Mouse (Mus musculus): ENCODE measurements at regions not wholly inside any gene's neighbourhood (a gene's known extent, or its start where the extent isn't known, plus 50 kb on each side); places are given as distances from the start of the nearest gene placed in this dataset.
"Not testable (repeated sequence)": the region's sequence is repeated elsewhere in the genome, so short reads cannot be mapped to it uniquely, and the experiment has no call there.

GRCm38 (mm10) chr13:58663316-58663715 is 52.6 kb upstream of the Slc28a3 start:
- ATAC-seq (ENCODE audit: extremely low read depth, insufficient number of reproducible peaks, low FRiP score, poor library complexity, severe bottlenecking) (no peak), DNase-seq (ENCODE audit: low spot score) (no peak)
- H3K4me3 ChIP-seq (ENCODE audit: low read depth, low read length): no peak overlapping the region
- H3K27me3 ChIP-seq (ENCODE audit: insufficient read depth, low read length): no peaks in the 10 kb centered on the region
- H3K4me1 ChIP-seq (ENCODE audit: insufficient read depth, low read depth, low read length): no peaks in the 10 kb centered on the region
- TF ChIP-seq GATA1 (IDR thresholded peaks at IDR 0.05; ENCODE audit: borderline replicate concordance, low read length) (no peak), POLR2AphosphoS5 (IDR thresholded peaks at IDR 0.05; ENCODE audit: insufficient replicate concordance, low read depth, low read length) (no peak), TAL1 (conservative IDR thresholded peaks at IDR 0.05; ENCODE audit: low read depth, low read length) (no peak), GATA2 (IDR thresholded peaks at IDR 0.05; ENCODE audit: borderline replicate concordance, low read depth, low read length) (no peak), CTCF (IDR thresholded peaks at IDR 0.05; ENCODE audit: low read depth, low read length) (no peak)
- no peaks in the 10 kb centered on the region for H3K36me3 ChIP-seq (replicated peaks)
- H3K9me3 ChIP-seq (replicated peaks): peaks cover 44% of the 10 kb centered on the region

- no peak for DNase-seq (ENCODE audit: low spot score)
- H3K4me1 ChIP-seq (ENCODE audit: insufficient read depth, low read depth, low read length): no peaks in the 10 kb centered on the region
- TF ChIP-seq CTCF (IDR thresholded peaks at IDR 0.05; ENCODE audit: low read depth, low read length): no peak
- no peaks in the 10 kb centered on the region for H3K36me3 ChIP-seq (replicated peaks)
- no peak for ATAC-seq (ENCODE audit: extremely low read depth, insufficient number of reproducible peaks, low FRiP score, poor library complexity, severe bottlenecking)
- H3K4me3 ChIP-seq (ENCODE audit: low read depth, low read length): no peak overlapping the region; the same call in 1 of the 2 replicates
- H3K9me3 ChIP-seq (replicated peaks): peaks cover 39% of the 10 kb centered on the region
- H3K27me3 ChIP-seq (ENCODE audit: insufficient read depth, low read length): no peaks in the 10 kb centered on the region
Observed at GRCm38 (mm10) chr13:58668664-58669063, 58.0 kb upstream of the Slc28a3 start.

- Histone ChIP-seq H3K4me3 (ENCODE audit: low read depth, low read length) (no peak overlapping the region), H3K4me1 (ENCODE audit: insufficient read depth, low read depth, low read length) (no peaks in the 10 kb centered on the region), H3K9me3 (replicated peaks) (peaks cover 44% of the 10 kb centered on the region), H3K27me3 (ENCODE audit: insufficient read depth, low read length) (no peaks in the 10 kb centered on the region), H3K36me3 (replicated peaks) (no peaks in the 10 kb centered on the region)
- ATAC-seq (ENCODE audit: extremely low read depth, insufficient number of reproducible peaks, low FRiP score, poor library complexity, severe bottlenecking) (no peak), DNase-seq (ENCODE audit: low spot score) (no peak)
- TF ChIP-seq CTCF (IDR thresholded peaks at IDR 0.05; ENCODE audit: low read depth, low read length) (no peak), POLR2AphosphoS5 (IDR thresholded peaks at IDR 0.05; ENCODE audit: insufficient replicate concordance, low read depth, low read length) (no peak)
Observed at GRCm38 (mm10) chr13:58670206-58670605, 59.5 kb upstream of the Slc28a3 start.

- not testable (repeated sequence) for DNase-seq (ENCODE audit: low spot score); ATAC-seq (ENCODE audit: extremely low read depth, insufficient number of reproducible peaks, low FRiP score, poor library complexity, severe bottlenecking); H3K36me3 ChIP-seq (replicated peaks); H3K4me1 ChIP-seq (ENCODE audit: insufficient read depth, low read depth, low read length); H3K27me3 ChIP-seq (ENCODE audit: insufficient read depth, low read length); H3K4me3 ChIP-seq (ENCODE audit: low read depth, low read length)
- H3K9me3 ChIP-seq (replicated peaks): peaks cover 43% of the 10 kb centered on the region
Observed at GRCm38 (mm10) chr13:58675611-58676010, 64.9 kb upstream of the Slc28a3 start.

GRCm38 (mm10) chr13:58677521-58677920 is 66.8 kb upstream of the Slc28a3 start:
- Histone ChIP-seq H3K4me3 (ENCODE audit: low read depth, low read length) (no peak overlapping the region), H3K9me3 (replicated peaks) (peaks cover 45% of the 10 kb centered on the region), H3K36me3 (replicated peaks) (no peaks in the 10 kb centered on the region), H3K4me1 (ENCODE audit: insufficient read depth, low read depth, low read length) (no peaks in the 10 kb centered on the region), H3K27me3 (ENCODE audit: insufficient read depth, low read length) (no peaks in the 10 kb centered on the region)
- ATAC-seq (ENCODE audit: extremely low read depth, insufficient number of reproducible peaks, low FRiP score, poor library complexity, severe bottlenecking) (no peak), DNase-seq (ENCODE audit: low spot score) (no peak)
- no peak for TF ChIP-seq TAL1 (conservative IDR thresholded peaks at IDR 0.05; ENCODE audit: low read depth, low read length)
- no peak for TF ChIP-seq GATA1 (IDR thresholded peaks at IDR 0.05; ENCODE audit: borderline replicate concordance, low read length)
- TF ChIP-seq POLR2AphosphoS5 (IDR thresholded peaks at IDR 0.05; ENCODE audit: insufficient replicate concordance, low read depth, low read length): no peak
- TF ChIP-seq CTCF (IDR thresholded peaks at IDR 0.05; ENCODE audit: low read depth, low read length): no peak
- no peak for TF ChIP-seq GATA2 (IDR thresholded peaks at IDR 0.05; ENCODE audit: borderline replicate concordance, low read depth, low read length)

GRCm38 (mm10) chr13:58679663-58680062 is 69.0 kb upstream of the Slc28a3 start:
- H3K4me1 ChIP-seq (ENCODE audit: insufficient read depth, low read depth, low read length): no peaks in the 10 kb centered on the region
- ATAC-seq (ENCODE audit: extremely low read depth, insufficient number of reproducible peaks, low FRiP score, poor library complexity, severe bottlenecking) (no peak), DNase-seq (ENCODE audit: low spot score) (no peak)
- H3K9me3 ChIP-seq (replicated peaks): peaks cover 37% of the 10 kb centered on the region
- no peak for TF ChIP-seq GATA2 (IDR thresholded peaks at IDR 0.05; ENCODE audit: borderline replicate concordance, low read depth, low read length)
- TF ChIP-seq TAL1 (conservative IDR thresholded peaks at IDR 0.05; ENCODE audit: low read depth, low read length): no peak
- TF ChIP-seq CTCF (IDR thresholded peaks at IDR 0.05; ENCODE audit: low read depth, low read length): no peak
- TF ChIP-seq POLR2AphosphoS5 (IDR thresholded peaks at IDR 0.05; ENCODE audit: insufficient replicate concordance, low read depth, low read length): no peak
- TF ChIP-seq GATA1 (IDR thresholded peaks at IDR 0.05; ENCODE audit: borderline replicate concordance, low read length): no peak
- H3K4me3 ChIP-seq (ENCODE audit: low read depth, low read length): no peak overlapping the region
- H3K27me3 ChIP-seq (ENCODE audit: insufficient read depth, low read length): no peaks in the 10 kb centered on the region
- H3K36me3 ChIP-seq (replicated peaks): no peaks in the 10 kb centered on the region

- Histone ChIP-seq H3K4me3 (ENCODE audit: low read depth, low read length) (no peak overlapping the region), H3K36me3 (replicated peaks) (no peaks in the 10 kb centered on the region), H3K4me1 (ENCODE audit: insufficient read depth, low read depth, low read length) (no peaks in the 10 kb centered on the region), H3K27me3 (ENCODE audit: insufficient read depth, low read length) (no peaks in the 10 kb centered on the region), H3K9me3 (replicated peaks) (peaks cover 34% of the 10 kb centered on the region)
- no peak for ATAC-seq (ENCODE audit: extremely low read depth, insufficient number of reproducible peaks, low FRiP score, poor library complexity, severe bottlenecking)
- no peak for DNase-seq (ENCODE audit: low spot score)
- no peak for TF ChIP-seq TAL1 (conservative IDR thresholded peaks at IDR 0.05; ENCODE audit: low read depth, low read length)
Observed at GRCm38 (mm10) chr13:58686822-58687221, 76.1 kb upstream of the Slc28a3 start.

Measured in G1E (cell line).